Mouse (Mus musculus) thymus, adult 2 months (tissue): ENCODE data around the gene Tnfrsf22.

ENCODE experiments used
- CTCF ChIP-seq: fragments of 200-500 bp; IDR thresholded peaks from 2 replicates; pipeline ENCODE4 v1.5.1; 2012; ENCODE audit warnings: mild to moderate bottlenecking, control low read depth, low read length, moderate library complexity, borderline replicate concordance; ENCODE audit not compliant: control insufficient read depth, poor library complexity, insufficient read depth; ENCODE audit errors: extremely low read depth
- POLR2A ChIP-seq: fragments of 200-500 bp; IDR thresholded peaks from 2 replicates; pipeline ENCODE4 v1.6.1; 2012; ENCODE audit warnings: mild to moderate bottlenecking, low read length, control low read depth, moderate library complexity; ENCODE audit not compliant: control insufficient read depth, poor library complexity, insufficient read depth; ENCODE audit errors: extremely low read depth

- TF ChIP-seq CTCF (no peak), POLR2A (no peak)
Observed at GRCm38 (mm10) chr7:143604889-143605288, 44.6 kb downstream of the Tnfrsf22 start.
